Mouse (Mus musculus): ENCODE data around the gene H2afj. TPM values are rescaled to one million over a fixed set of nuclear protein-coding genes. Genes with fewer than 3 reads are reported as not detected.

Gene H2afj
- polyA plus RNA-seq, 1 experiment from 2014 or later = 90.0 TPM

DNA sequence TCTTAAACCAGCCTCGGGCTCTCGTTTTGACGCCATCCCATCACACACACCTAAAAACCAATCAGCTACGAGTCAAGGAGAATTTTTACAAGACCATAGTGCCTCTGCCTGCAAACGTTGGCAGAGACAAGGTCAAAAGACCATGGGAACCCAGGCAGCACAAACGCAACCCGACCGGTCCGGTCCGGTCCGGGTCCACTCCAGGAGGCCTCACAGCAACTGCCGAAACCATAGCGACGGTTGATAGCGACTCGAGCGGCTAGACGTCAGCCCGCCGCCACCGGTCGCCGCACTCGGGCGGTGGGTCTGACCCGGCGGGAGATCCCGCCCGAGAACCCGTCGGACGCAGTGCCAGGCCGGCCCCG, 19.5 kb downstream of the H2afj start, which contains the start of gene BC049715:
BC049715 (plus strand) TSS at position 111 of the 365 bp plus-strand sequence.
- peaks cover 4% of the 10 kb centered on the region for H3K4me1 ChIP-seq (ENCODE audit: control insufficient read depth, insufficient read depth, low read length)
- no peaks in the 10 kb centered on the region for H3K9me3 ChIP-seq (replicated peaks; ENCODE audit: control insufficient read depth, low read length)
- 0 out of 2 replicates have a peak, but pooled peaks have one; percentile 2 for ATAC-seq (replicated peaks; ENCODE audit: extremely low read depth, insufficient read depth, low FRiP score)
- under 1% methylated on average over 34 of the region's 34 CpGs for WGBS
- peaks cover 23% of the 10 kb centered on the region for H3K36me3 ChIP-seq (ENCODE audit: control insufficient read depth, insufficient read depth)
- H3K4me2 ChIP-seq (ENCODE audit: low read depth, low read length) = peak within 1 kb of the TSS; percentile 91
- H3K9ac ChIP-seq (ENCODE audit: low read length) = peak within 1 kb of the TSS; percentile 100
- peak within 1 kb of the TSS; percentile 100 for H3K4me3 ChIP-seq (ENCODE audit: low read length)
- H3K27me3 ChIP-seq (ENCODE audit: control insufficient read depth, insufficient read depth, low read length) = no peaks in the 10 kb centered on the region
- H3K27ac ChIP-seq (ENCODE audit: low read length) = peak within 1 kb of the TSS; percentile 86

DNA sequence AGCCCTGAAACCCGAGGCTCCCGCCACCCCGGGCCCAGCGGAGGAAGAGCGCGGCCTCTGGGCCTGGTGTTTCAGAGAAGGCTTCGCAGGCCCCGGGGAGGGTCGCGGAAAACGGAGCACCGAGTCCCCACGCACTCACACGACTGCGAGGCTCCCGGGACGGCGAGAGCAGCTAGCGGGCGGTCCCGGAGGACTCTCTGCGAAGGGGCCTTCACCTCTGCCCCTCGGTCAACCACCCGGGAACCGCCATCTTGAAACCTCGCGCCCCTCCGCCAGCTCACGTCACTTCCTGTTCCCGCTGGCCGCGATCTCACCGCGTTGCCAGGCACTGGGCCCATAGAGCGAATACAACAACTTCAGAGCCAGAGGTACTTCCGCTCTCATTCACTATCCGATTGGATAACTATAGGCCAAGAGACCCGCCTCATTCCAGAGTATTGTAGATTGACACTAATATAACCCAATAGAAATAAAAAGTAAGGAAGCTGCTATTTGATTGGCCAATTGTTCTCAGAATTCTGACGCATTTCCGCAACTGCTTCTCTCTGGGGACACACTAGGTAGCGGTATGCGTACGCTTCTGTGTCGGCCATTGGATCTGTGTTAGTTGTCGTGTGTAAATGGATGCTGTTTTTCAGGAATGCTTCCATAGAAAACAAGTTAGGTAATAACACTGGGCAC, 20.0 kb downstream of the H2afj start, which contains the start of gene Wbp11:
Wbp11 (minus strand) TSS at position 353 of the 681 bp plus-strand sequence.
- peak within 1 kb of the TSS; percentile 91 for H3K4me2 ChIP-seq (ENCODE audit: low read depth, low read length)
- peaks cover 4% of the 10 kb centered on the region for H3K4me1 ChIP-seq (ENCODE audit: control insufficient read depth, insufficient read depth, low read length)
- peaks cover 18% of the 10 kb centered on the region for H3K36me3 ChIP-seq (ENCODE audit: control insufficient read depth, insufficient read depth)
- peak within 1 kb of the TSS; percentile 100 for H3K4me3 ChIP-seq (ENCODE audit: low read length)
- WGBS = under 1% methylated on average over 45 of the region's 45 CpGs
- H3K9me3 ChIP-seq (replicated peaks; ENCODE audit: control insufficient read depth, low read length) = no peaks in the 10 kb centered on the region
- H3K9ac ChIP-seq (ENCODE audit: low read length) = peak within 1 kb of the TSS; percentile 100
- H3K27ac ChIP-seq (ENCODE audit: low read length) = peak within 1 kb of the TSS; percentile 86
- ATAC-seq (replicated peaks; ENCODE audit: extremely low read depth, insufficient read depth, low FRiP score) = peak; percentile 100
- no peaks in the 10 kb centered on the region for H3K27me3 ChIP-seq (ENCODE audit: control insufficient read depth, insufficient read depth, low read length)

DNA sequence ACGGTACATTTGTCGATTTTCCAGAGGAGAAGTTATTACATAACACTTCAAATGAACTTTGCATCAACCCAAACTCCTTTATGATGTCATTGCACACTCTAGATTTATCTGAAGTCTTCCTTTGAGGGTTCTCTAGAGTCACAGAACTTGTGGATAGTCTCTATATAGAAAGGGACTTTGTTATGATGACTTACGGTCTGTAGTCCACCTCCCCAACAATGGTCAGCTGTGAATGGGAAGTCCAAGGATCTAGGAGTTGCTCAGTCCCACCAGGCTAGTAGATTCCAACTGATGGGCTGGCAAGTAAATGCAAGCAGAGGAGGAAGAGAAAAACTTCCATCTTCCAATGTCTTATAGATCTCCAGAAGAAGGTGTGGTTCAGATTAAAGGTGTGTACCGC, 20.6 kb downstream of the H2afj start:
- H3K9me3 ChIP-seq (replicated peaks; ENCODE audit: control insufficient read depth, low read length) = no peaks in the 10 kb centered on the region
- 29% methylated on average over 4 of the region's 4 CpGs for WGBS
- H3K4me3 ChIP-seq (ENCODE audit: low read length) = peak overlapping the region; percentile 65
- no peak for ATAC-seq (replicated peaks; ENCODE audit: extremely low read depth, insufficient read depth, low FRiP score)
- peak overlapping the region; percentile 68 for H3K9ac ChIP-seq (ENCODE audit: low read length)
- H3K27me3 ChIP-seq (ENCODE audit: control insufficient read depth, insufficient read depth, low read length) = no peaks in the 10 kb centered on the region
- peak overlapping the region; percentile 86 for H3K27ac ChIP-seq (ENCODE audit: low read length)
- peaks cover 4% of the 10 kb centered on the region for H3K4me1 ChIP-seq (ENCODE audit: control insufficient read depth, insufficient read depth, low read length)
- peak overlapping the region; percentile 83 for H3K4me2 ChIP-seq (ENCODE audit: low read depth, low read length)
- H3K36me3 ChIP-seq (ENCODE audit: control insufficient read depth, insufficient read depth) = peaks cover 17% of the 10 kb centered on the region

DNA sequence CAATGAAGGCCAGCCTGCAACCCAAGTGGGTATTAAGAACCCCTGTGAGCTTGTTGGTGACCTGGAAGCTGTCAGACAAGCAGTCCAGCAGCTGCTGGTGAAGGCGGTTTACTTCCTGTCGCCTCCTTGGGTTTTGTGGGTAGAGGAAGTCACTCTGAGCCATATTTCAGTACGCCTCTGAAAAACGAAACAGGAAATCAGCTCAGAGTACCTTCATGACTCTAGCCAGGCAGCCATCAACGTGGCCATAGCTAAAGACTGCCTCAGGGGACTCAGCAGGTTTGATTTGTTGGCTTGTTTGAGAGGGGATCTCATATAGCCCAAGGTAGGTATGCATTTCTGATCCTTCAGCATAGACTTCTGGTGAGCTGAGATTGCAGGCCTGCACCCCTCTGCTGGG, 23.7 kb downstream of the H2afj start:
- H3K27me3 ChIP-seq (ENCODE audit: control insufficient read depth, insufficient read depth, low read length) = no peaks in the 10 kb centered on the region
- 66% methylated on average over 5 of the region's 5 CpGs for WGBS
- ATAC-seq (replicated peaks; ENCODE audit: extremely low read depth, insufficient read depth, low FRiP score) = no peak
- no peak overlapping the region for H3K4me3 ChIP-seq (ENCODE audit: low read length)
- no peaks in the 10 kb centered on the region for H3K36me3 ChIP-seq (ENCODE audit: control insufficient read depth, insufficient read depth)
- no peak overlapping the region for H3K4me2 ChIP-seq (ENCODE audit: low read depth, low read length)
- H3K9ac ChIP-seq (ENCODE audit: low read length) = no peak overlapping the region
- H3K27ac ChIP-seq (ENCODE audit: low read length) = no peak overlapping the region
- H3K9me3 ChIP-seq (replicated peaks; ENCODE audit: control insufficient read depth, low read length) = no peaks in the 10 kb centered on the region
- peaks cover 4% of the 10 kb centered on the region for H3K4me1 ChIP-seq (ENCODE audit: control insufficient read depth, insufficient read depth, low read length)

DNA sequence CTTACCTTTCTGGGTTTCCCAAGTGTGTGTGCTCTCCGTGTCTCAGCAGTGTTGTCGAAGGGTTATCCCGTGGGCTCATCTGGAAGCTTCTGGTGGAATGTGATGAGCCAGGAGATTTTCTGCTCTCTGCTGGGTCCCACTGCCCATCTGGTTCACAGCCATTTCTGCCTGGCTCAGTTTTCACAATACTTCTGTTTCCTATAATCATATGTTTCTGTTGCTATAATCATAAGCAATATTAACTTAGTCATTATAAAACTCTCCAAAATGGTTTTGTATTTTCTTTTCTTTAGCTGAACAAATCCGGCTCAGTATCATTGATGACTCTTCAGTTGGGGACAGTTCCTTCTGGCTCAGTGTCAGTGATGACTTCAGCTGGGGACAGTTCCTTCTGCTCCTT, 27.3 kb downstream of the H2afj start, which contains the start of gene Smco3:
Smco3 (minus strand) TSS at position 101 of the 400 bp plus-strand sequence.
- H3K27me3 ChIP-seq (ENCODE audit: control insufficient read depth, insufficient read depth, low read length) = no peaks in the 10 kb centered on the region
- no peaks in the 10 kb centered on the region for H3K4me1 ChIP-seq (ENCODE audit: control insufficient read depth, insufficient read depth, low read length)
- H3K9me3 ChIP-seq (replicated peaks; ENCODE audit: control insufficient read depth, low read length) = no peaks in the 10 kb centered on the region
- no peak within 1 kb of the TSS for H3K4me2 ChIP-seq (ENCODE audit: low read depth, low read length)
- H3K4me3 ChIP-seq (ENCODE audit: low read length) = no peak within 1 kb of the TSS
- 49% methylated on average over 4 of the region's 4 CpGs for WGBS
- no peak within 1 kb of the TSS for H3K27ac ChIP-seq (ENCODE audit: low read length)
- no peak for ATAC-seq (replicated peaks; ENCODE audit: extremely low read depth, insufficient read depth, low FRiP score)
- H3K9ac ChIP-seq (ENCODE audit: low read length) = no peak within 1 kb of the TSS
- no peaks in the 10 kb centered on the region for H3K36me3 ChIP-seq (ENCODE audit: control insufficient read depth, insufficient read depth)

DNA sequence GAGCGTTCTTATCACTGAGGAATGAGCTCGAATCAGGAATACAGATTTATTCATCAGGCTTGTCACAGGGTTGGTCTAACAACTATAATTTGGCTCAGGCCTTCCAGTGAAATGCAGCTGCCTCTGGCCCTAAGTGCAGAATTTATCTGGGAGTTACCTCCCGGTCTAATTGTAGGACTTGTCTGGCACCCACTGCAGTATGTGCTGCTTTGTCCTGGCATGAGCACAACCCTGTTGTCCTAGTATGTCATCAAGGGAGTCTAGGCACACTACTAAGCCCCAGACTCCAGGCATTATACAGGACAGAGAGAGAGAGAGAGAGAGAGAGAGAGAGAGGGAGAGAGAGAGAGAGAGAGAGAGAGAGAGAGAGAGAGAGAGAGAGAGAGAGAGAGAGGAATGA, 29.3 kb downstream of the H2afj start:
- Histone ChIP-seq H3K27me3 (ENCODE audit: control insufficient read depth, insufficient read depth, low read length) (no peaks in the 10 kb centered on the region), H3K27ac (ENCODE audit: low read length) (no peak overlapping the region), H3K4me3 (ENCODE audit: low read length) (no peak overlapping the region), H3K4me2 (ENCODE audit: low read depth, low read length) (no peak overlapping the region), H3K4me1 (ENCODE audit: control insufficient read depth, insufficient read depth, low read length) (no peaks in the 10 kb centered on the region), H3K9ac (ENCODE audit: low read length) (no peak overlapping the region), H3K9me3 (replicated peaks; ENCODE audit: control insufficient read depth, low read length) (no peaks in the 10 kb centered on the region), H3K36me3 (ENCODE audit: control insufficient read depth, insufficient read depth) (no peaks in the 10 kb centered on the region)
- ATAC-seq (replicated peaks; ENCODE audit: extremely low read depth, insufficient read depth, low FRiP score) = no peak; the same call in 1 of the 2 replicates
- 69% methylated on average over 3 of the region's 3 CpGs for WGBS

DNA sequence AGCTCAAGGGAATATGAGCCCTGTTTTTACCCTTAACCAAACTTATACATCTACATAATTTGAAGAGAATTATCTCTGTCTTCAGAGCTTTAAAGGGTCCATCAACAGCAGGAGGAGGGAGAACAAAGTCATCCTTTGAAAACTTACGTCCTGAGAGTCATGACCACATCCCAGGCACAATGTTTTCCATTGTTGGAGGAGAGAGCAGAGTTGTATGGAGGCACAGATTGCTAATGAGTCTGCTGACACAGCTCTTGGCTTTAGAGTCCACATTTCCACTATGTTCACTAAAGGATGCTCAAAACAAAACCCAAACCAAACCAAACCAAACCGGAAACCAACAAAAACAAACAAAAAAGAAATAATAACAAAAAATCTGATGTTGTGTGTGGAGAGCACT, 36.9 kb downstream of the H2afj start:
- WGBS = 58% methylated on average over 2 of the region's 2 CpGs
- no peak overlapping the region for H3K27ac ChIP-seq (ENCODE audit: low read length)
- no peaks in the 10 kb centered on the region for H3K4me1 ChIP-seq (ENCODE audit: control insufficient read depth, insufficient read depth, low read length)
- H3K27me3 ChIP-seq (ENCODE audit: control insufficient read depth, insufficient read depth, low read length) = no peaks in the 10 kb centered on the region
- no peak for ATAC-seq (replicated peaks; ENCODE audit: extremely low read depth, insufficient read depth, low FRiP score)
- H3K4me2 ChIP-seq (ENCODE audit: low read depth, low read length) = no peak overlapping the region
- H3K9me3 ChIP-seq (replicated peaks; ENCODE audit: control insufficient read depth, low read length) = no peaks in the 10 kb centered on the region
- H3K4me3 ChIP-seq (ENCODE audit: low read length) = no peak overlapping the region
- H3K9ac ChIP-seq (ENCODE audit: low read length) = no peak overlapping the region
- H3K36me3 ChIP-seq (ENCODE audit: control insufficient read depth, insufficient read depth) = no peaks in the 10 kb centered on the region

DNA sequence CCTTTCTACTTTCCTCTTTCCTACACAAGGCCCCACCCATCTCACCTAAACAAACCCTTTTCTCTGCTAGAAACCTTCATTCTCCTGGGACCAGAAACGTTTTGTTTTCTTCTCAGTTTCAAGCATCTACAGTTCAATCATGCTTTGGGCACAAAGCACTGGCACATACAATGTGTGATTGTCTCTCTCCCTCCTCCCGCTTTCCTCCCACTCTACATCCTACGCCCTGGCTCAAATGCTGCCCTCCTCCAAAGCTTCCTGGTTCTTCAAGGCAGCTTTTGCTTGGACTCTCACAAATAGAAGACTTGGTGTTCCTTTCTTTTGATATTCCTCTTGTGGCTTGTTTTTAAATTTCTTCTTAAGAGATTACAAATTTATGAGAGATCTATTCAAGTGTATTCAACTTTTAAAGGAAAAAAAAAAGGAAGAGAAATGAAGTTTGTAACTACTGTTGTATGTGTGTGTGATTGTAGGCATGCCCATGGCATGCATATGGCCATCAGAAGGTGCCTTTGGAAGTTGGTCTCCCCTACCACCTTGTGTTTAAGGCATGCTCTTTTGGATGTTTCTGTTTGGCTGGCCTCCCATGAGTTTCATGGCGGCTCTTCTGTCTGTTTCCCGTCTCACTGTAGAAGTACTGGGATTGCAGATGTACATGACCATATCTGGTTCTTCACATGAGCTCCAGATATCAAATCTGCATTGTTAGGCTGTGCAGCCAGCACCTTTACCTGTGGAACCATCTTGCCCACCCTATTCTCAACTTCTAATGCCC, 37.8 kb downstream of the H2afj start:
- H3K36me3 ChIP-seq (ENCODE audit: control insufficient read depth, insufficient read depth) = no peaks in the 10 kb centered on the region
- H3K27me3 ChIP-seq (ENCODE audit: control insufficient read depth, insufficient read depth, low read length) = no peaks in the 10 kb centered on the region
- H3K4me3 ChIP-seq (ENCODE audit: low read length) = no peak overlapping the region
- no peaks in the 10 kb centered on the region; the same call in 1 of the 2 replicates for H3K4me1 ChIP-seq (ENCODE audit: control insufficient read depth, insufficient read depth, low read length)
- WGBS = 71% methylated on average over 5 of the region's 5 CpGs
- H3K9ac ChIP-seq (ENCODE audit: low read length) = no peak overlapping the region
- H3K9me3 ChIP-seq (replicated peaks; ENCODE audit: control insufficient read depth, low read length) = no peaks in the 10 kb centered on the region
- ATAC-seq (replicated peaks; ENCODE audit: extremely low read depth, insufficient read depth, low FRiP score) = no peak
- no peak overlapping the region for H3K4me2 ChIP-seq (ENCODE audit: low read depth, low read length)
- no peak overlapping the region for H3K27ac ChIP-seq (ENCODE audit: low read length)

DNA sequence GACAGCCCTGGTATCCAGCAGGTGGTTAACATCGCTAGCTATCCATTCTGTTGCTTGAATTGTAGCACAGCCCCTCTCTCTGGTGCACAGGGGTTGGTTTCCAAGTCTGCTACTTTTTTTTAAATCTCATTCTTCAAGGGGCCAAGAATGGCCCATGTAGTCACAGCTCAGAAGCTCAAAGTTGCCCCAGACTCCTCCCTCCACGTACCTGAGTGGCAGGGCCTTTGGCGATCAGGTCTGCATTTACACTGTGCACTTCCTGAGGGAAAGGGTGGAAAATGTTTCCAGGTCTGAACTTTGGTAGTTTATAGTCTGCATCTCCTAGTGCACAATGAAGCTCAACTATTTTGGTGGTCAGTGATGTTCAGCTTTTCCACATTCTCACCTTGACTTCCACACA, 39.2 kb downstream of the H2afj start:
- Histone ChIP-seq H3K4me2 (ENCODE audit: low read depth, low read length) (no peak overlapping the region), H3K27ac (ENCODE audit: low read length) (no peak overlapping the region), H3K36me3 (ENCODE audit: control insufficient read depth, insufficient read depth) (no peaks in the 10 kb centered on the region), H3K27me3 (ENCODE audit: control insufficient read depth, insufficient read depth, low read length) (no peaks in the 10 kb centered on the region), H3K9ac (ENCODE audit: low read length) (no peak overlapping the region), H3K9me3 (replicated peaks; ENCODE audit: control insufficient read depth, low read length) (no peaks in the 10 kb centered on the region), H3K4me3 (ENCODE audit: low read length) (no peak overlapping the region), H3K4me1 (ENCODE audit: control insufficient read depth, insufficient read depth, low read length) (no peaks in the 10 kb centered on the region; the same call in 1 of the 2 replicates)
- 91% methylated on average over 3 of the region's 3 CpGs for WGBS
- no peak for ATAC-seq (replicated peaks; ENCODE audit: extremely low read depth, insufficient read depth, low FRiP score)
